Mouse (Mus musculus) heart, postnatal 0 days (tissue): ENCODE measurements around the gene Zfp595. TPM values are rescaled to one million over a fixed set of nuclear protein-coding genes. Genes with fewer than 3 reads are reported as not detected.

Experiments used
- ATAC-seq: fragments of 200-750 bp; cut with Nextera tagmentation; 2 replicates; pipeline ENCODE4 v1.8.0; 2017; ENCODE audit warnings: low read depth, moderate number of reproducible peaks, moderate library complexity; ENCODE audit not compliant: insufficient read depth
- DNase-seq: peaks from one replicate; pipeline ENCODE4 v3.0.0-alpha.2; 2016; ENCODE audit warnings: low spot score
- H3K27ac ChIP-seq: fragments of 300-500 bp; sonication (generic); 2 replicates; pipeline ENCODE4 v1.5.1; 2014; ENCODE audit warnings: low read depth, mild to moderate bottlenecking
- H3K27me3 ChIP-seq: fragments of 300-500 bp; sonication (generic); 2 replicates; pipeline ENCODE4 v1.6.1; 2014; ENCODE audit warnings: low read length, mixed read lengths; ENCODE audit not compliant: control insufficient read depth, insufficient read depth
- H3K36me3 ChIP-seq: fragments of 300-500 bp; sonication (generic); replicated peaks from 2 replicates; pipeline ENCODE4 v1.6.1; 2014; ENCODE audit warnings: low read length, mixed read lengths; ENCODE audit not compliant: control insufficient read depth, insufficient read depth
- H3K4me1 ChIP-seq: fragments of 300-500 bp; sonication (generic); 2 replicates; pipeline ENCODE4 v1.6.1; 2014; ENCODE audit warnings: antibody characterized with exemption; ENCODE audit not compliant: control insufficient read depth, insufficient read depth
- H3K4me2 ChIP-seq: fragments of 300-500 bp; sonication (generic); 2 replicates; pipeline ENCODE4 v1.6.1; 2014; ENCODE audit warnings: low read depth, mild to moderate bottlenecking, low read length, moderate library complexity
- H3K4me3 ChIP-seq: fragments of 300-500 bp; sonication (generic); 2 replicates; pipeline ENCODE4 v1.5.1; 2014; ENCODE audit warnings: low read depth, low read length
- H3K9ac ChIP-seq: fragments of 300-500 bp; sonication (generic); replicated peaks from 2 replicates; pipeline ENCODE4 v1.6.1; 2014; ENCODE audit warnings: low read depth, low read length, mixed read lengths
- H3K9me3 ChIP-seq: fragments of 300-500 bp; sonication (generic); replicated peaks from 2 replicates; pipeline ENCODE4 v1.6.1; 2016; ENCODE audit warnings: low read length; ENCODE audit not compliant: control insufficient read depth
- CTCF ChIP-seq: IDR thresholded peaks from 2 replicates; pipeline ENCODE4 v1.5.1; 2016; ENCODE audit warnings: antibody characterized with exemption, control low read depth, low read depth
- EP300 ChIP-seq: IDR thresholded peaks from 2 replicates; pipeline ENCODE4 v1.6.1; 2016; ENCODE audit warnings: antibody characterized with exemption, low read depth
- WGBS: fragments of 180-500 bp; shearing (Covaris S2); extraction: QIAGEN DNeasy Blood & Tissue Kit; methylation state at CpG from one replicate; pipeline ENCODE4 v1.1.7; 2014; 5-methylcytosine and 5-hydroxymethylcytosine counted together
- polyA plus RNA-seq: library from polyadenylated mRNA; unstranded; fragments of >200 nt; fragmentation: Nextera tagmentation; extraction: Ambion mirVana; gene quantifications from 2 replicates; pipeline ENCODE4 v1.2.1, GENCODE M21; 2015
- total RNA-seq: library from RNA; depleted of rRNA; stranded (reverse); fragments of >200 nt; gene quantifications from 2 replicates; pipeline ENCODE4 v1.2.3, GENCODE M21; 2014; ENCODE audit warnings: low replicate concordance; rRNA removed

The Zfp595 gene
- total and polyA plus RNA-seq, 2 experiments from 2014 or later, result 0.61 to 2.7 TPM

- TF ChIP-seq CTCF (no peak), EP300 (no peak)
- Histone ChIP-seq H3K27ac (peak overlapping the region; percentile 70), H3K9ac (peak overlapping the region; percentile 74), H3K4me2 (peak overlapping the region; percentile 72), H3K27me3 (no peaks in the 10 kb centered on the region), H3K36me3 (no peaks in the 10 kb centered on the region), H3K4me3 (peak overlapping the region; percentile 91), H3K9me3 (peaks cover 8% of the 10 kb centered on the region; the same call in 1 of the 2 replicates), H3K4me1 (no peaks in the 10 kb centered on the region)
- DNase-seq (peak; percentile 77), ATAC-seq (peak; percentile 95)
- 8% methylated on average over 18 of the region's 18 CpGs for WGBS
These were observed 63.6 kb downstream of the Zfp595 start for GRCm38 (mm10) chr13:67268568-67269369.

Other genes starting within 250 kb of the Zfp595 start
- gene Zfp708, start 234.6 kb downstream of the Zfp595 start, total RNA-seq, result 2.8 TPM in 1 of 2 replicates, not detected in the other
- gene Zfp708, start 234.6 kb downstream of the Zfp595 start, polyA plus RNA-seq, result 2.4 and 2.6 TPM in 2 replicates
- gene Gm28557, start 224.0 kb downstream of the Zfp595 start, total RNA-seq, result 1.3 TPM in 1 of 2 replicates, not detected in the other
- gene Gm28557, start 224.0 kb downstream of the Zfp595 start, polyA plus RNA-seq, result 0.60 and 0.89 TPM in 2 replicates
- gene Rslcan18, start 216.3 kb downstream of the Zfp595 start, total RNA-seq, result 0.15 TPM in 1 of 2 replicates, not detected in the other
- gene Rslcan18, start 216.3 kb downstream of the Zfp595 start, polyA plus RNA-seq, result 0.16 and 0.22 TPM in 2 replicates
- 0.08 and 0.11 TPM in 2 replicates for gene Zfp759, start 210.9 kb downstream of the Zfp595 start, total RNA-seq
- gene Zfp759, start 210.9 kb downstream of the Zfp595 start, polyA plus RNA-seq, result 1.2 TPM in 2 replicates
- 0.73 and 1.4 TPM in 2 replicates for gene Rsl1, start 159.4 kb downstream of the Zfp595 start, total RNA-seq
- gene Rsl1, start 159.4 kb downstream of the Zfp595 start, polyA plus RNA-seq, result 3.2 and 3.5 TPM in 2 replicates
- 0.27 and 0.66 TPM in 2 replicates for gene Zfp455, start 138.1 kb downstream of the Zfp595 start, total RNA-seq
- 0.48 and 0.59 TPM in 2 replicates for gene Zfp455, start 138.1 kb downstream of the Zfp595 start, polyA plus RNA-seq
- gene Zfp458, start 54.1 kb downstream of the Zfp595 start, total RNA-seq, result 0.54 and 1.3 TPM in 2 replicates
- gene Zfp458, start 54.1 kb downstream of the Zfp595 start, polyA plus RNA-seq, result 0.48 and 0.82 TPM in 2 replicates
- not detected in 2 replicates for gene Zfp457, start 26.1 kb downstream of the Zfp595 start, total RNA-seq
- 0.86 and 1.3 TPM in 2 replicates for gene Zfp457, start 26.1 kb downstream of the Zfp595 start, polyA plus RNA-seq
- gene Gm28044, start 28.0 kb upstream of the Zfp595 start, total RNA-seq, result not detected in 2 replicates
- gene Gm28044, start 28.0 kb upstream of the Zfp595 start, polyA plus RNA-seq, result 0.30 TPM in 1 of 2 replicates, not detected in the other
- gene Zfp953, start 28.0 kb upstream of the Zfp595 start, total RNA-seq, result 0.84 and 2.7 TPM in 2 replicates
- 0.31 and 0.47 TPM in 2 replicates for gene Zfp953, start 28.0 kb upstream of the Zfp595 start, polyA plus RNA-seq
- 0.39 TPM in 1 of 2 replicates, not detected in the other for gene Gm28041, start 43.2 kb upstream of the Zfp595 start, total RNA-seq
- gene Gm28041, start 43.2 kb upstream of the Zfp595 start, polyA plus RNA-seq, result 0.44 and 0.57 TPM in 2 replicates
- 0.70 and 7.8 TPM in 2 replicates for gene Zfp456, start 43.2 kb upstream of the Zfp595 start, total RNA-seq
- gene Zfp456, start 43.2 kb upstream of the Zfp595 start, polyA plus RNA-seq, result 0.53 and 0.58 TPM in 2 replicates
- gene Zfp429, start 67.2 kb upstream of the Zfp595 start, total RNA-seq, result 0.66 and 14.2 TPM in 2 replicates
- 3.0 and 3.4 TPM in 2 replicates for gene Zfp429, start 67.2 kb upstream of the Zfp595 start, polyA plus RNA-seq
- not detected in 2 replicates for gene Zfp459, start 88.8 kb upstream of the Zfp595 start, total RNA-seq
- gene Zfp459, start 88.8 kb upstream of the Zfp595 start, polyA plus RNA-seq, result 0.10 and 0.18 TPM in 2 replicates
- 0.70 and 6.4 TPM in 2 replicates for gene Zfp874a, start 119.1 kb upstream of the Zfp595 start, total RNA-seq
- 3.6 and 4.2 TPM in 2 replicates for gene Zfp874a, start 119.1 kb upstream of the Zfp595 start, polyA plus RNA-seq
- 7.4 and 21.7 TPM in 2 replicates for gene Zfp874b, start 151.7 kb upstream of the Zfp595 start, total RNA-seq
- 1.5 and 4.3 TPM in 2 replicates for gene Zfp874b, start 151.7 kb upstream of the Zfp595 start, polyA plus RNA-seq
- 0.11 and 1.7 TPM in 2 replicates for gene Zfp58, start 168.0 kb upstream of the Zfp595 start, total RNA-seq
- gene Zfp58, start 168.0 kb upstream of the Zfp595 start, polyA plus RNA-seq, result 4.1 and 4.6 TPM in 2 replicates
- gene Gm26965, start 193.6 kb upstream of the Zfp595 start, total RNA-seq, result not detected in 2 replicates
- 0.11 TPM in 1 of 2 replicates, not detected in the other for gene Gm26965, start 193.6 kb upstream of the Zfp595 start, polyA plus RNA-seq
- gene Zfp87, start 193.6 kb upstream of the Zfp595 start, total RNA-seq, result 7.9 and 10.7 TPM in 2 replicates
- gene Zfp87, start 193.6 kb upstream of the Zfp595 start, polyA plus RNA-seq, result 25.2 and 28.2 TPM in 2 replicates
- 5.7 and 30.1 TPM in 2 replicates for gene Zfp748, start 221.3 kb upstream of the Zfp595 start, total RNA-seq
- 3.1 and 3.4 TPM in 2 replicates for gene Zfp748, start 221.3 kb upstream of the Zfp595 start, polyA plus RNA-seq